Mouse (Mus musculus) liver, adult 2 months (tissue): Measurements from ENCODE around the gene Gm28308. TPM values are rescaled to one million over a fixed set of nuclear protein-coding genes. Genes with fewer than 3 reads are reported as not detected.

Experiments
- DNase-seq: peaks from one replicate; pipeline ENCODE4 v3.0.0-alpha.2; 2011; ENCODE audit warnings: low read depth, low spot score; ENCODE audit errors: extremely low read depth
- H3K27ac ChIP-seq: fragments of 200-500 bp; replicated peaks from 2 replicates; pipeline ENCODE4 v1.5.1; 2012; ENCODE audit warnings: low read depth, mild to moderate bottlenecking, control low read depth, inconsistent platforms, low read length; ENCODE audit not compliant: insufficient read depth
- H3K27me3 ChIP-seq: fragments of 200-500 bp; 2 replicates; pipeline ENCODE4 v1.6.1; 2012; ENCODE audit warnings: mild to moderate bottlenecking, moderate library complexity, low read length, inconsistent platforms; ENCODE audit not compliant: control insufficient read depth, insufficient read depth
- H3K36me3 ChIP-seq: fragments of 200-500 bp; 2 replicates; pipeline ENCODE4 v1.6.1; 2012; ENCODE audit warnings: low read length, inconsistent platforms; ENCODE audit not compliant: control insufficient read depth, insufficient read depth
- H3K4me1 ChIP-seq: fragments of 200-500 bp; 2 replicates; pipeline ENCODE4 v1.6.1; 2011; ENCODE audit warnings: low read length; ENCODE audit not compliant: control insufficient read depth, insufficient read depth
- H3K4me3 ChIP-seq: fragments of 200-500 bp; 2 replicates; pipeline ENCODE4 v1.5.1; 2011; ENCODE audit warnings: low read depth, mild to moderate bottlenecking, control low read depth, low read length, moderate library complexity; ENCODE audit not compliant: insufficient read depth
- H3K79me2 ChIP-seq: fragments of 200-500 bp; 2 replicates; pipeline ENCODE4 v1.6.1; 2012; ENCODE audit warnings: inconsistent platforms, mild to moderate bottlenecking, low read length, moderate library complexity; ENCODE audit not compliant: control insufficient read depth, insufficient read depth
- H3K9ac ChIP-seq: fragments of 200-500 bp; 2 replicates; pipeline ENCODE4 v1.6.1; 2012; ENCODE audit warnings: low read depth, mild to moderate bottlenecking, control low read depth, inconsistent platforms, low read length
- CTCF ChIP-seq: fragments of 200-500 bp; IDR thresholded peaks from 2 replicates; pipeline ENCODE4 v1.5.1; 2011; ENCODE audit warnings: low read depth, low read length, control low read depth
- POLR2A ChIP-seq: fragments of 200-500 bp; IDR thresholded peaks from 2 replicates; pipeline ENCODE4 v1.6.1; 2011; ENCODE audit warnings: low read length, control low read depth; ENCODE audit not compliant: insufficient read depth; ENCODE audit errors: extremely low read depth
- WGBS: fragments of 180-500 bp; shearing (Covaris S2); methylation state at CpG from one replicate; pipeline ENCODE4 v1.1.7; 2018; 5-methylcytosine and 5-hydroxymethylcytosine counted together
- polyA plus RNA-seq: library from polyadenylated mRNA; depleted of rRNA; stranded (reverse); fragments of >200 nt; gene quantifications from 2 replicates; pipeline ENCODE4 v1.2.3, GENCODE M21; 2012
- total RNA-seq: library from RNA; depleted of rRNA; stranded (reverse); fragments of >200 nt; gene quantifications from 2 replicates; pipeline ENCODE4 v1.2.3, GENCODE M21; 2014

The Gm28308 gene
- total and polyA plus RNA-seq, 2 experiments = not detected

DNA sequence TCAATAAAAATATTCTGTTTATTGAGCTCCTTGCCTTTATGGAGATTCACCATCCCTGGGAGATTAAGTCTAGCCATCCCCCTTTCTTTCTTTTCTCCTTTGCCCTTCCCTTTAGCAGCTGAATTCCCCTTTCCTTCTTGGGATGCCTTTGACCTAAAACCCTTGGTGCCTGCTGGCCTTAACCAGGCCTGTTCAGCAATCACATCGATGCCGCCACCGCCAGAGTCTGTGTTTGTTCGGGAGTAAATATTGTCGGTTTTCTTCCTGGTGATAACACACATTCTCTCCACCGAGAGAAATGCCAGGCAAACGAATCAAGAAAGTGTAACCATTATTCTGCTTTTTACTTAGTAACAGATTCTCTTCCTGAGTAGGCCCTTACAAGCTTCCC, 25.0 kb upstream of the Gm28308 start:
- no peak for DNase-seq
- no peaks in the 10 kb centered on the region for H3K4me1 ChIP-seq
- no peaks in the 10 kb centered on the region for H3K79me2 ChIP-seq
- no peak overlapping the region for H3K27ac ChIP-seq
- no peak overlapping the region for H3K4me3 ChIP-seq
- H3K9ac ChIP-seq = no peak overlapping the region
- peaks cover 66% of the 10 kb centered on the region for H3K27me3 ChIP-seq
- 8% methylated on average over 7 of the region's 7 CpGs for WGBS
- no peaks in the 10 kb centered on the region for H3K36me3 ChIP-seq
- no peak for TF ChIP-seq POLR2A
- no peak for TF ChIP-seq CTCF

DNA sequence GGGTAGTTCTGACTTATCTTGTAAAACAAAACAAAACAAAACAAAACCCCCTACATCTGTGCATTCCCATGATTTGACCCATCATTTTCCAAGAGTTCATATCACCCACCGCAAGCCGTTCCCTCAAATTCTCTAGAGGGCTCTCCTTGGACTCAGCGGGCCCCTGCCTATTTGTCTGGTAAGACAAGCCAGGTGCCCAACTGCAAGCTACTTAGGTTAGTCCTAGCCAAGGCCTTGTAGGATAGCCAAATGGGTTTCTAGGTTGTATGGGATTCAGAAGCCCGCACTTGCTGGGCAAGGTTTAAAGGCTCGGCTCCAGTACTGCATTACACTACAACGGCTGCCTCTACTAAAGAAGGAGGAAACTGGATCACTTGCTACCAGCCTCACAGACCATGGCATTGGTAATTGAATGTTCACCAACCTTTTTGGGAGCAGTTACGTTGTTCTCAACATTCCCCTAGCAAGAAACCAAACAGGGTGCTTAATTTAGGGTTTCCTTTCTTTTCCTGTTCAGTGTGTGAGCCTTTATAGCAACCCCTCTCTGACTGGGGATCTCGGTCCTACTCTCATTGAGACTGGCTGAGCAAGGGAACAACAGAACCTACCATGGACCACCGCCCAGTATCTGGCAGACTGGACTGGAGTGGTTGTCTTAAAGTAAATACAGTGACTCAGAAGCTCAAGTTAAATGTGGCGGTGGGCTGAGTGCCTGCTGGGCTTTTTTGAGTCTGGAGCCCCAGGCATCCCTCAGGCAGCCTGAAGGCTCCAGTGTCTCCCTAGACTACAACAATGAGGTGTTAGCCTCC, 24.4 kb upstream of the Gm28308 start:
- H3K27ac ChIP-seq = no peak overlapping the region
- TF ChIP-seq CTCF (no peak), POLR2A (no peak)
- peaks cover 65% of the 10 kb centered on the region for H3K27me3 ChIP-seq
- WGBS = 18% methylated on average over 10 of the region's 10 CpGs
- DNase-seq = no peak
- H3K36me3 ChIP-seq = no peaks in the 10 kb centered on the region
- H3K9ac ChIP-seq = no peak overlapping the region
- H3K4me3 ChIP-seq = no peak overlapping the region
- H3K4me1 ChIP-seq = no peaks in the 10 kb centered on the region
- no peaks in the 10 kb centered on the region for H3K79me2 ChIP-seq

DNA sequence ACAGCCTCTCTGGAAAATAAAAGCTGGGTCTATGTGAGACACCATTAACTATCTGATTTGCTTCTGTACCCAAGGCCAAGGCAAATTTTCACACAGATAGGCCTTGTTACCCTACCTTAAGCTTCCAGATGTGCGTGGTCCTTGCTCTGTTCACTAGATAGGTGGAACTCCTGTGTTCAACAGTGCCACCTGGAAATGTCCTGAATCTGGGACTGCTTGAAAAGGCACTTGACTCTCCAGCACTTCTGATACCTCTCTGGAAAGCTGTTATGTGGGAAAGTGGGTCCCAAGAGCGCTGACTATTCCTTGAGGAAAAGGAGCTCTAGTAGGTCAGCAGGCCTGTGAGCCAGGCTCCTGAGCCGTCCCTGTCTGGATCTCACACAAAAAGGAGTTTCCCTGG, 23.7 kb upstream of the Gm28308 start:
- H3K27me3 ChIP-seq = peaks cover 68% of the 10 kb centered on the region
- no peaks in the 10 kb centered on the region for H3K79me2 ChIP-seq
- TF ChIP-seq CTCF (no peak), POLR2A (no peak)
- WGBS = 14% methylated on average over 3 of the region's 3 CpGs
- H3K4me1 ChIP-seq = no peaks in the 10 kb centered on the region
- no peak overlapping the region for H3K27ac ChIP-seq
- H3K36me3 ChIP-seq = no peaks in the 10 kb centered on the region
- H3K9ac ChIP-seq = no peak overlapping the region
- no peak for DNase-seq
- no peak overlapping the region for H3K4me3 ChIP-seq

DNA sequence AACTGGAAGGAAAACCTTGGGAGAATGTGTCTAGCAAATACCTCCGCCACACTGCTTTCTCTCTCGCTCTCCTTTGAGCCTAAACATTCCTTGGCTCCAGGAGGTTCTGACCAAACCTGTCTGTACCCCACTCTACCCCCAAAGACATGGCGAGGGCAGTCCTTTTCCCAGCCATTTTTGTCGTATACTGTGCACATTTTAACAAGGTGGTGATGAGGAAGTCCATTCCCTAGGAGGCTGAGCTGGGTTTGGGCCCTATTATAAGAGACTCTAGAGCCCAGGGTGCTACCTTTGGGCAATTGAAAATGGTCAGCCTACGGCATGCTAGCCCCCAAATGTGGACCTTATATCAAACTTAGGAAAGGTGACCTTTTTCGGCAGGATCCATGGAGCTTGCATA, 22.7 kb upstream of the Gm28308 start:
- no peaks in the 10 kb centered on the region for H3K79me2 ChIP-seq
- H3K4me3 ChIP-seq = no peak overlapping the region
- peaks cover 60% of the 10 kb centered on the region for H3K27me3 ChIP-seq
- TF ChIP-seq CTCF (no peak), POLR2A (no peak)
- H3K4me1 ChIP-seq = no peaks in the 10 kb centered on the region
- no peaks in the 10 kb centered on the region for H3K36me3 ChIP-seq
- H3K27ac ChIP-seq = no peak overlapping the region
- 25% methylated on average over 6 of the region's 6 CpGs for WGBS
- no peak for DNase-seq
- no peak overlapping the region for H3K9ac ChIP-seq

- Histone ChIP-seq H3K27ac (no peak overlapping the region), H3K4me1 (no peaks in the 10 kb centered on the region), H3K36me3 (no peaks in the 10 kb centered on the region), H3K27me3 (peaks cover 61% of the 10 kb centered on the region), H3K79me2 (no peaks in the 10 kb centered on the region), H3K9ac (no peak overlapping the region), H3K4me3 (no peak overlapping the region)
- no peak for TF ChIP-seq POLR2A
- TF ChIP-seq CTCF = no peak
- 35% methylated on average over 9 of the region's 9 CpGs for WGBS
- no peak for DNase-seq
Observed at GRCm38 (mm10) chr6:52235267-52235666, 22.1 kb upstream of the Gm28308 start.

GRCm38 (mm10) chr6:52234428-52235140, 21.4 kb upstream of the Gm28308 start:
- H3K4me1 ChIP-seq = no peaks in the 10 kb centered on the region
- H3K36me3 ChIP-seq = no peaks in the 10 kb centered on the region
- WGBS = 6% methylated on average over 68 of the region's 68 CpGs
- no peaks in the 10 kb centered on the region for H3K79me2 ChIP-seq
- TF ChIP-seq CTCF (no peak), POLR2A (no peak)
- no peak for DNase-seq
- peaks cover 61% of the 10 kb centered on the region for H3K27me3 ChIP-seq
- no peak overlapping the region for H3K4me3 ChIP-seq
- H3K27ac ChIP-seq = no peak overlapping the region
- no peak overlapping the region for H3K9ac ChIP-seq
